24 mouse cellular contexts compared by ENCODE assay signal in the genomic region with DNA sequence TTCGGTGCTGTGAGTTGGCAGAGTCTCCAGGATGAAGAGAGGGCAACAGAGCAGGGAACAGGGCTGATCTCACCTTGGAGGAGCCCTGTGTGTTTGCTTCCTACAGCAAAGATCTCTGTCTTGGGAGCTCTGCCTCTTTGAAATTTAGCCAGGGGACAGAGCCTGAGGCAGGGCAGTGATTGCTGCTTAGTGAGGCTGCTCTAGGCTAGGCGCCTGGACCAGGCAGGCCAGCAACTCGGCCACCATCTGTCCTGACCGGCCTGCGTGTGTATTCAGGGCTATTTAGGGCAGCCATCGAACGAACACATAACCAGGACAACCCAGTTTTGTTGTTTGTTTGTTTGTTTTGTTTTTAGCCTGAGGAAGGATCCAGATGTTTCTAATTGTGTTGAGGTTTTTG. TPM values are rescaled to one million over a fixed set of nuclear protein-coding genes. Genes with fewer than 3 reads are reported as not detected.
DNase-seq lines count a peak whose midpoint lies in the region; ATAC-seq and TF ChIP-seq lines count a peak whose summit lies in the region.
"Had no signal": no experiment of that assay in that cellular context is flagged by ENCODE, and none has a peak within 500 bp of the region (broad histone marks: within the 10 kb centered on the region; RNA-seq: fewer than 3 reads in every experiment).

No protein-coding gene starts in this region.

- H3K9ac ChIP-seq in kidney, embryonic 14.5 days (ENCODE audit: low read depth, low read length) = no peak overlapping the region
- H3K9ac ChIP-seq: heart, embryonic 12.5 days; hindbrain, embryonic 15.5 days; limb, embryonic 15.5 days; liver, embryonic 15.5 days; neural tube, embryonic 12.5 days had no signal

- no peak overlapping the region for H3K4me3 ChIP-seq in kidney, adult 2 months (ENCODE audit: insufficient read depth, low read depth, low read length)
- H3K4me3 ChIP-seq in kidney, embryonic 14.5 days (ENCODE audit: low read length) = no peak overlapping the region
- H3K4me3 ChIP-seq: heart, embryonic 12.5 days; hindbrain, embryonic 15.5 days; left cerebral cortex, adult 2 months; limb, embryonic 15.5 days; liver, embryonic 15.5 days; neural tube, embryonic 12.5 days had no signal

- intact Hi-C loops in left cerebral cortex, postnatal 36 days (cut with DNase I) = no loop called here

- no peaks in the 10 kb centered on the region for H3K36me3 ChIP-seq in kidney, adult 2 months (ENCODE audit: control insufficient read depth, insufficient read depth, low read length)
- no peaks in the 10 kb centered on the region for H3K36me3 ChIP-seq in kidney, embryonic 14.5 days (ENCODE audit: control insufficient read depth, insufficient read depth, low read length)
- H3K36me3 ChIP-seq: heart, embryonic 12.5 days; hindbrain, embryonic 15.5 days; limb, embryonic 15.5 days; liver, embryonic 15.5 days; neural tube, embryonic 12.5 days had no signal

- no peak for DNase-seq in kidney, adult 2 months
- DNase-seq in cerebellum, adult 11-12 months = peak; percentile 68
- peak; percentile 41 for DNase-seq in cerebellum, adult 8-10 months
- DNase-seq in cerebellum, postnatal 36 days = peak; percentile 55 to 62
- no peak for DNase-seq in left cerebral cortex, postnatal 36 days (ENCODE audit: low spot score in 2 of 2)
- no peak for DNase-seq in ovary, postnatal 36 days (ENCODE audit: low spot score)
- DNase-seq: adrenal gland, adult 8-10 months; left cerebral cortex, postnatal 4 days; lung, postnatal 4 days; midbrain, embryonic 14.5 days; right cerebral cortex, adult 18-20 months; right cerebral cortex, postnatal 4 days; thymus, postnatal 25 days had no signal

- H3K27me3 ChIP-seq in kidney, adult 2 months (replicated peaks; ENCODE audit: control insufficient read depth, insufficient read depth, low read length) = no peaks in the 10 kb centered on the region
- H3K27me3 ChIP-seq in kidney, embryonic 14.5 days (ENCODE audit: control insufficient read depth, insufficient read depth, low read length) = no peaks in the 10 kb centered on the region
- H3K27me3 ChIP-seq: heart, embryonic 12.5 days; hindbrain, embryonic 15.5 days; limb, embryonic 15.5 days; liver, embryonic 15.5 days; neural tube, embryonic 12.5 days had no signal

- ATAC-seq in kidney, embryonic 14.5 days (ENCODE audit: low FRiP score, low TSS enrichment) = no peak
- ATAC-seq: activated CD4-positive, CD25-positive, alpha-beta regulatory T cell, adult 4 months; forebrain, embryonic 14.5 days had no signal

- 0 out of 2 replicates have a peak overlapping the region, but pooled peaks have one; percentile 19 for H3K27ac ChIP-seq in kidney, adult 2 months (ENCODE audit: insufficient read depth, low read depth, low read length)
- no peak overlapping the region for H3K27ac ChIP-seq in kidney, embryonic 14.5 days (ENCODE audit: low read depth, low read length)
- H3K27ac ChIP-seq: hindbrain, embryonic 15.5 days; left cerebral cortex, adult 2 months; limb, embryonic 15.5 days; liver, embryonic 15.5 days; neural tube, embryonic 12.5 days had no signal

- no peaks in the 10 kb centered on the region for H3K4me1 ChIP-seq in kidney, adult 2 months (ENCODE audit: control insufficient read depth, insufficient read depth, low read length)
- H3K4me1 ChIP-seq in kidney, embryonic 14.5 days (ENCODE audit: control insufficient read depth, insufficient read depth, low read length) = no peaks in the 10 kb centered on the region; the same call in 1 of the 2 replicates
- H3K4me1 ChIP-seq: hindbrain, embryonic 15.5 days; liver, embryonic 15.5 days had no signal

- no peak overlapping the region for H3K4me2 ChIP-seq in kidney, embryonic 14.5 days (replicated peaks; ENCODE audit: low read depth, low read length)
- H3K4me2 ChIP-seq: heart, embryonic 12.5 days; hindbrain, embryonic 15.5 days; limb, embryonic 15.5 days; liver, embryonic 15.5 days; neural tube, embryonic 12.5 days had no signal

- TF ChIP-seq POLR2A in kidney, adult 2 months (IDR thresholded peaks at IDR 0.05; ENCODE audit: low read depth, low read length) = no peak

- H3K9me3 ChIP-seq in kidney, embryonic 14.5 days (ENCODE audit: control insufficient read depth, low read length) = peaks cover 2% of the 10 kb centered on the region; the same call in 1 of the 2 replicates
- H3K9me3 ChIP-seq: heart, embryonic 12.5 days; hindbrain, embryonic 15.5 days; limb, embryonic 15.5 days; liver, embryonic 15.5 days; neural tube, embryonic 12.5 days had no signal

- WGBS in kidney, adult 2 months = 71% methylated on average over 7 of the region's 7 CpGs
- WGBS in kidney, embryonic 14.5 days = 65% methylated on average over 7 of the region's 7 CpGs

- no peak for TF ChIP-seq CTCF in kidney, adult 2 months (conservative IDR thresholded peaks at IDR 0.05; ENCODE audit: insufficient read depth, insufficient read length, low read depth, low read length)

RNA-seq across cellular contexts. Expression of gene Adcy5, which starts 36.6 kb away (rescaled TPM):
- 5.7 and 7.6 TPM in 2 replicates for polyA plus RNA-seq in kidney, adult 2 months (2012; rRNA removed)
- polyA plus RNA-seq in kidney, embryonic 14.5 days (2014; fragmentation: Nextera tagmentation; extraction: Ambion mirVana) = 0.34 and 0.42 TPM in 2 replicates
- total RNA-seq in left cerebral cortex, postnatal 36 days (2021) = 100 to 1,000 TPM; 123 to 144 TPM
- total RNA-seq: hematopoietic stem cell, adult 5-6 weeks; megakaryocyte-erythroid progenitor cell, adult 5-6 weeks had no signal

Comparison
In these comparisons a context has a peak if more than half of its experiments do, and no peak if none do; other contexts are left out.
1. DNase-seq: peak in cerebellum, adult 11-12 months (single experiment), cerebellum, adult 8-10 months (single experiment) and cerebellum, postnatal 36 days (2 of 2); none in kidney, adult 2 months (single experiment), left cerebral cortex, postnatal 36 days (0 of 2) and ovary, postnatal 36 days (single experiment).